Mouse (Mus musculus) neutrophil, adult 5-6 weeks (primary cell): ENCODE data around the gene Acsm4. TPM values are rescaled to one million over a fixed set of nuclear protein-coding genes. Genes with fewer than 3 reads are reported as not detected.

ENCODE experiments used
- ATAC-seq: fragments of 151-379, 151-347 bp; 2 replicates; pipeline ENCODE4 v1.8.0; 2017; ENCODE audit warnings: mild to moderate bottlenecking, moderate TSS enrichment; ENCODE audit not compliant: insufficient number of reproducible peaks, poor library complexity, low FRiP score, severe bottlenecking; ENCODE audit errors: extremely low read depth
- total RNA-seq: library from RNA; stranded (forward); fragments of 200-1000 nt; gene quantifications from 2 replicates; pipeline ENCODE4 v1.2.3, GENCODE M21; 2017

Gene Acsm4
- total RNA-seq, 1 experiment from 2014 or later = not detected

GRCm38 (mm10) chr7:119749942-119750341 is 60.1 kb downstream of the Acsm4 start:
- ATAC-seq = no peak

GRCm38 (mm10) chr7:119753696-119754095 is 63.9 kb downstream of the Acsm4 start:
- no peak for ATAC-seq

GRCm38 (mm10) chr7:119760527-119760951 is 70.7 kb downstream of the Acsm4 start, which contains the start of gene Acsm3:
TSS of gene Acsm3 (plus strand) at chr7:119760923.
- ATAC-seq = no peak

GRCm38 (mm10) chr7:119762166-119762697 is 72.4 kb downstream of the Acsm4 start:
- ATAC-seq = no peak

Other genes starting within 250 kb of the Acsm4 start
- gene Gp2, start 230.7 kb upstream of the Acsm4 start, total RNA-seq = not detected in 2 replicates
- not detected in 2 replicates for gene Umod, start 210.7 kb upstream of the Acsm4 start, total RNA-seq
- not detected in 2 replicates for gene Acsm5, start 170.6 kb upstream of the Acsm4 start, total RNA-seq
- gene Pdilt, start 166.5 kb upstream of the Acsm4 start, total RNA-seq = not detected in 2 replicates
- gene Acsm2, start 135.7 kb upstream of the Acsm4 start, total RNA-seq = under 0.01 TPM in 1 of 2 replicates, not detected in the other
- gene Acsm1, start 83.0 kb upstream of the Acsm4 start, total RNA-seq = not detected in 2 replicates
- 45.3 and 46.3 TPM in 2 replicates for gene Thumpd1, start 30.8 kb downstream of the Acsm4 start, total RNA-seq
- gene Acsm3, start 70.9 kb downstream of the Acsm4 start, total RNA-seq = not detected in 2 replicates
- gene Rexo5, start 104.0 kb downstream of the Acsm4 start, total RNA-seq = 15.4 and 25.5 TPM in 2 replicates
- 3.3 and 3.4 TPM in 2 replicates for gene Eri2, start 104.0 kb downstream of the Acsm4 start, total RNA-seq
- 4.3 and 4.8 TPM in 2 replicates for gene Lyrm1, start 205.8 kb downstream of the Acsm4 start, total RNA-seq
- 16.2 and 20.5 TPM in 2 replicates for gene Dcun1d3, start 206.3 kb downstream of the Acsm4 start, total RNA-seq